Mouse (Mus musculus) limb, embryonic 12.5 days (tissue): ENCODE measurements around the gene Acsl6. TPM values are rescaled to one million over a fixed set of nuclear protein-coding genes. Genes with fewer than 3 reads are reported as not detected.

Experiments used
- ATAC-seq: fragments of 200-750 bp; cut with Nextera tagmentation; 2 replicates; pipeline ENCODE4 v1.8.0; 2017; ENCODE audit warnings: low read depth, moderate TSS enrichment; ENCODE audit not compliant: insufficient number of reproducible peaks, insufficient read depth, low FRiP score, low TSS enrichment
- H3K27ac ChIP-seq: fragments of 300-500 bp; sonication (generic); 2 replicates; pipeline ENCODE4 v1.5.1; 2016; ENCODE audit warnings: mild to moderate bottlenecking, moderate library complexity
- H3K27me3 ChIP-seq: fragments of 300-500 bp; sonication (generic); 2 replicates; pipeline ENCODE4 v1.6.1; 2016; ENCODE audit warnings: mild to moderate bottlenecking, moderate library complexity
- H3K36me3 ChIP-seq: fragments of 300-500 bp; sonication (generic); 2 replicates; pipeline ENCODE4 v1.6.1; 2016; ENCODE audit warnings: mild to moderate bottlenecking, moderate library complexity
- H3K4me1 ChIP-seq: fragments of 300-500 bp; sonication (generic); replicated peaks from 2 replicates; pipeline ENCODE4 v1.6.1; 2016
- H3K4me2 ChIP-seq: fragments of 300-500 bp; sonication (generic); 2 replicates; pipeline ENCODE4 v1.6.1; 2016; ENCODE audit warnings: mild to moderate bottlenecking, moderate library complexity
- H3K4me3 ChIP-seq: fragments of 300-500 bp; sonication (generic); replicated peaks from 2 replicates; pipeline ENCODE4 v1.5.1; 2016; ENCODE audit warnings: mild to moderate bottlenecking
- H3K9ac ChIP-seq: fragments of 300-500 bp; sonication (generic); replicated peaks from 2 replicates; pipeline ENCODE4 v1.6.1; 2016; ENCODE audit warnings: mild to moderate bottlenecking, moderate library complexity
- H3K9me3 ChIP-seq: fragments of 300-500 bp; sonication (generic); 2 replicates; pipeline ENCODE4 v1.6.1; 2016; ENCODE audit warnings: mild to moderate bottlenecking, moderate library complexity
- WGBS: fragments of 180-500 bp; shearing (Covaris S2); methylation state at CpG from one replicate; pipeline ENCODE4 v1.1.7; 2016; 5-methylcytosine and 5-hydroxymethylcytosine counted together
- polyA plus RNA-seq: library from polyadenylated mRNA; unstranded; fragments of >200 nt; fragmentation: Nextera tagmentation; extraction: Ambion mirVana; gene quantifications from 2 replicates; pipeline ENCODE4 v1.2.1, GENCODE M21; 2016

Acsl6 gene
- polyA plus RNA-seq, 1 experiment from 2014 or later = 2.8 TPM

DNA sequence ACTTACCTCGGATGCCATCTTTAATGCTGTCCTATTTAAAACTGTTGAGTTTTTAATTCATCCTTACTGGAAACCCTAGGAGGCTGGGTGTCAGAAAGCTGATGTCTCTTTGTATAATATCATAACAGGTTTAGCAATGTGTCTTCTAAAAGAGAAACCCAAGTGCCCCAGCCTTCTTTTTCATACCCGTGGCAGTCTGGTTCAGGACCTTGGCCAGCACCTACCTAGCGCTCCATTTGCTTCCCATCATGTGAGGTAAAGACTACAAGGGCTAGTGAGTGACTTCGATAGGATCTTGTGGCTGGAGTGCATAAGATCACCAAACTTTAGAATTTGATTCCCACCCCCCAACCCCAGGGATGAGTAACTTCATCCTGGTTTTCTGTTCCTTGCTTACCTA is 40.1 kb downstream of the Acsl6 start:
- Histone ChIP-seq H3K9ac (no peak overlapping the region), H3K4me3 (no peak overlapping the region), H3K4me2 (no peak overlapping the region), H3K4me1 (no peaks in the 10 kb centered on the region), H3K27ac (no peak overlapping the region), H3K27me3 (no peaks in the 10 kb centered on the region), H3K9me3 (no peaks in the 10 kb centered on the region), H3K36me3 (no peaks in the 10 kb centered on the region)
- WGBS = 41% methylated on average over 4 of the region's 4 CpGs
- no peak for ATAC-seq

DNA sequence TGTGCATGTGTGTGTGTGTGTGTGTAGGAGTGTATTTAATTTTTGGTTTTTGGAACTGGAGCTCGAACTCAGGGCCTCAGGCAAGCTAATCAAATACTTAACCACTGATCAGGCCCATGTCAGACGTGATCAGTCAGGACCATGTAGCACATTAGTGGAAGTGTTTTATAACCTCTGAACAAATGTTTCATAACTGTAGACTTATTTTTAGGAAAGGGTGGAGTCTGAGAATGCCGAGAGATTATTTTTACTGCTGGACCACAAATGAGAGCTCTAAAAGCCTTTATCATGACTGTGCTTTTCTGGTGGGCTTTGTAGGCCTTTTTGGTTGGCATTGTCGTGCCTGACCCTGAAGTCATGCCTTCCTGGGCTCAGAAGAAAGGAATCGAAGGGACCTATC is 48.1 kb downstream of the Acsl6 start:
- Histone ChIP-seq H3K4me2 (no peak overlapping the region), H3K36me3 (no peaks in the 10 kb centered on the region), H3K4me3 (no peak overlapping the region), H3K9ac (no peak overlapping the region), H3K4me1 (0 out of 2 replicates have a peak, but pooled peaks cover 5% of the 10 kb centered on the region), H3K27me3 (no peaks in the 10 kb centered on the region), H3K9me3 (0 out of 2 replicates have a peak, but pooled peaks cover under 1% of the 10 kb centered on the region), H3K27ac (no peak overlapping the region)
- WGBS = 74% methylated on average over 5 of the region's 5 CpGs
- no peak for ATAC-seq

DNA sequence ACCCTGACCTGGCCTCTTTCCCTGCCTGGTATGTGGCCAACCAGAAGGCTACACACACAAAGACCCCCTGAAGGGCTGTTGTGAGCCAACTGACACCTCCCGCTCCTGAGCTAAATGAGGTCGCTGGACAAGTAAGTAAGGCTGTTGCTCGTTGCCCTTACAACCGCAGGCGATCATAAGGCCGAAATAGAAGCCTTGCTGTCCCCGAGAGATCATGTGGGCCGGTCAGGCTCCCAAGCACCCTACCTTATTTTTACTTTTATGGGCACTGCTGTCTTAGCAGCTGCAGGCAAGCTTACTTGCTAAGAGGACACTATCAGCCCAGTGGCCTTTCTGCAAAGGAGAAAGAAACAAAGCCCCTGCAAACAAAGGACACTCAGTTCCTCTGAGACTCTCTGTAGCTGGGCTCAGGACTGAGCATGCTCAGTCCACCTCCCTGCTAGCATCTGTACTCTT is 49.6 kb downstream of the Acsl6 start:
- Histone ChIP-seq H3K9ac (no peak overlapping the region), H3K9me3 (0 out of 2 replicates have a peak, but pooled peaks cover 6% of the 10 kb centered on the region), H3K27ac (no peak overlapping the region), H3K27me3 (no peaks in the 10 kb centered on the region), H3K36me3 (no peaks in the 10 kb centered on the region), H3K4me3 (no peak overlapping the region), H3K4me2 (no peak overlapping the region), H3K4me1 (0 out of 2 replicates have a peak, but pooled peaks cover 5% of the 10 kb centered on the region)
- no peak for ATAC-seq
- WGBS = 29% methylated on average over 8 of the region's 8 CpGs

DNA sequence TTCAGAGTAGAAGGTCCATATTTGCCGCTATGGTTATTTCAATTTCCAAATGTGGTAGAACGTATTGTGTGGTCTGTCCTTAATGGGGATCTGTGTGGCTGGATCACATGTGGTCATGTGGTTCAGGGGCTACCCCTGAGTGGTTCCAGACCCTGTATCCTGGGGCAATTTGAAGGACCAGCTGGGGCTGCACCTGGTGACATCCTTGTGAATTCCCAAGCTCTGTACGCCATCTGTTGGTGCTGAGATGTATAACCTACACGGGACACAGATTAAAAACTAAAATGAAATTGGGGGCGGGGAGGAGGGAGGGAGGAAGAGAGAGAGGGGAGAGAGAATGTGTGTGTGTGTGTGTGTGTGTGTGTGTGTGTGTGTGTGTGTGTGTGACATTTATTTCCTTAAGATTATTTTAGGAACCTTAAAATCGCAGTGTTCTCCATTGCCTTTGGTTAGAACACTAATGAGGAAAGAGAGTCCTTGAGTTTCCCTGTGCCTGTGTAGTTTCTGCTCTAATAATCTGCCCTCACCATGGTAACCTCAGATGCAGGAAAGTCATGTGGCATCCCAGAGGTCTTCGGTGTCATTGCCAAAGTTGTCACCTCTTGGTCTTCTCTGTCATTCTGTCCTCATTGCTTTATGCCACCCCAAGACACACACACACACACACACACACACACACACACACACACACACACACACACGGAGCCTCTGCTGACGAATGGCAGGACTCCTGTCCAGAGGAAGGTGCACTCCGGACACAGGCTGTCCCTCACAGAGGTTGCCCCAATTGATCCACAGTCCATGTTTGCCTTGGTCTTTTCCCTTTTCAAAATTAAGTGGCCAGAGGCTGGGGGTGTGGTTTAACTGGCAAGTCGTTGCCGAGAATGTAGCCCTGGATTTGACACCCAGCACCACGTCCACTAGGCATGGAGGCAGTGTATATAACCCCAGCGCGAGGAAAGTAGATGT is 51.3 kb downstream of the Acsl6 start:
- Histone ChIP-seq H3K4me2 (no peak overlapping the region), H3K4me1 (0 out of 2 replicates have a peak, but pooled peaks cover 5% of the 10 kb centered on the region), H3K27ac (no peak overlapping the region), H3K9me3 (0 out of 2 replicates have a peak, but pooled peaks cover 6% of the 10 kb centered on the region), H3K36me3 (no peaks in the 10 kb centered on the region), H3K4me3 (no peak overlapping the region), H3K27me3 (no peaks in the 10 kb centered on the region), H3K9ac (no peak overlapping the region)
- WGBS = 48% methylated on average over 15 of the region's 15 CpGs
- peak; percentile 90 for ATAC-seq

DNA sequence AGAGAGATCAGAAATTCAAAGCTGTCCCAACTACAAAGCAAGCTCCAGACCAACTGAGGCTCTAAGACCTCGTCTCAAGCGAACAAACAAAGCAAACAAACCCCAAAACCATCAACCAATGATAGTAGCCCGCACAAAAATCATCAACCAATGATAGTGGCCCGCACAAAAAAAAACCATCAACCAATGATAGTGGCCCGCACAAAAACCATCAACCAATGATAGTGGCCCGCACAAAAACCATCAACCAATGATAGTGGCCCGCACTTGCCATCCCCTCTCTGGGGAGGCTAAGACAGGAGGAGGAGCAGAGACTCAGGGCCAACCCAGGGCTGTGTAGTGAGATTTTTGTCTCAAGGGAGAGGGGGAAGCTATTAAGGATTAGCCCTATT is 52.0 kb downstream of the Acsl6 start:
- no peaks in the 10 kb centered on the region for H3K36me3 ChIP-seq
- no peak overlapping the region for H3K4me3 ChIP-seq
- WGBS = 82% methylated on average over 7 of the region's 7 CpGs
- H3K4me1 ChIP-seq = 0 out of 2 replicates have a peak, but pooled peaks cover 5% of the 10 kb centered on the region
- H3K27me3 ChIP-seq = no peaks in the 10 kb centered on the region
- H3K9me3 ChIP-seq = 0 out of 2 replicates have a peak, but pooled peaks cover 6% of the 10 kb centered on the region
- no peak overlapping the region for H3K27ac ChIP-seq
- no peak overlapping the region for H3K4me2 ChIP-seq
- no peak for ATAC-seq
- no peak overlapping the region for H3K9ac ChIP-seq

DNA sequence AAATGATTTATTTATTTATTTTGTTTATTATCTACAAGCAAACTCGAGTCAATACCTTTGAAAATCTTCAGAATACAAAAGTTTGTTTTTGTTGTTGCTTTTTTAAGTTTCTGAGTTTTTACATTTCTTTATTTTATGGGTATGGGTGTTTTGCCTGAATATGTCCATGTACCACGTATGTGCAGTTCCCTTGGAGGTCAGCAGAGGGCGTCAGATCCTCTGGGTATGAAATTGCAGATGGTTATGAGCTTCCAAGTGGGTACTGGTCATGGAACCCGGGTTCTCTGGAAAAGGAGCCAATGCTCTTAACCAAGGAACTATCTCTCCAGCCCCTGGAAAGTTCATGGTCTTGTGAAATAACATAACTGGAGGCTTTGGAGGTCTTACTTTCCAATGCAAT is 53.1 kb downstream of the Acsl6 start:
- H3K27ac ChIP-seq = no peak overlapping the region
- ATAC-seq = no peak

DNA sequence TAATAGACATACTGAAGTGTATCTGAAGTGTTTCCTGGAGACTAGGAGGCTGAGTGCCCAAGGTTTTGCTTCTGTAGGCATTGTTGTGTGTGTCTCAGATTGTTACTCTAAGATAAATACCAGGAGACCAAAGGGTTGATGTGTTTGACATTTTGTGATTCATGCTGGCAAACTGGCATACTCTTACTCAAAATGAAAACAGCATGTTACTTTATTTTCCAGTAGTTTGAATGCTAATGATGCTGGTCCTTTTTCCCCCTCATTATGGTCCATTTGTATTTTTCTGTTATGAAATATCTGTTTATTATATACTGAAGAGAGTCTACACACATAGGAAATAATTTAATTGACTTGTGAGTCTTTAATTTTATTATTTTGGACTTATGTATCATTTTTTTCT is 69.0 kb downstream of the Acsl6 start:
- Histone ChIP-seq H3K27me3 (no peaks in the 10 kb centered on the region), H3K4me3 (no peak overlapping the region), H3K9me3 (no peaks in the 10 kb centered on the region), H3K4me2 (no peak overlapping the region), H3K4me1 (no peaks in the 10 kb centered on the region), H3K36me3 (no peaks in the 10 kb centered on the region), H3K9ac (no peak overlapping the region), H3K27ac (no peak overlapping the region)
- ATAC-seq = no peak

More for the DNA sequence above, 53.1 kb downstream of the Acsl6 start:
- H3K27me3 ChIP-seq = no peaks in the 10 kb centered on the region
- no peak overlapping the region for H3K9ac ChIP-seq
- 0 out of 2 replicates have a peak, but pooled peaks cover 5% of the 10 kb centered on the region for H3K4me1 ChIP-seq
- WGBS = 56% methylated on average over 4 of the region's 4 CpGs
- H3K36me3 ChIP-seq = no peaks in the 10 kb centered on the region
- 0 out of 2 replicates have a peak, but pooled peaks cover 6% of the 10 kb centered on the region for H3K9me3 ChIP-seq
- no peak overlapping the region for H3K4me3 ChIP-seq
- no peak overlapping the region for H3K4me2 ChIP-seq

DNA sequence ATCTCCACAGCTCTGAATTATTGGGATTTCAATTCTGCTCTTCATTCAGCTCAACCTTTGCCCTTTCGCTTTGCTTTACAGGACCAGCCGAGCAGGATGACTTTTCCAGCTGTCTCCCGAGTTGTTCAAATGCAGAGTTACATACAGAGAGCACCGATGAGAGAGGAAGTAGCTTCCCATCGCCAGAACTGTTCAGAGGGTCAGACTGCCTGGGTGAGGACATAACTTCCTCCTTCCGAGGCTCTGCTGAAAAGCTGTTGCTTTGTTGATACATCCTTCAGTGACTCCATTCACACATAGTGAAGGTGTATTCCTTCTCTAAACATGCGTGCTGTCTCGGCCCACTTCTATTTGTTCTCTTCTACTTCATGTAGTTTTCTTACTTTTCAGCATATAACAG is 86.8 kb downstream of the Acsl6 start:
- H3K4me1 ChIP-seq = no peaks in the 10 kb centered on the region
- 72% methylated on average over 8 of the region's 8 CpGs for WGBS
- no peak overlapping the region for H3K4me2 ChIP-seq
- no peak overlapping the region for H3K9ac ChIP-seq
- no peaks in the 10 kb centered on the region for H3K9me3 ChIP-seq
- no peak overlapping the region for H3K27ac ChIP-seq
- H3K27me3 ChIP-seq = no peaks in the 10 kb centered on the region
- H3K4me3 ChIP-seq = no peak overlapping the region
- ATAC-seq = no peak
- no peaks in the 10 kb centered on the region for H3K36me3 ChIP-seq

DNA sequence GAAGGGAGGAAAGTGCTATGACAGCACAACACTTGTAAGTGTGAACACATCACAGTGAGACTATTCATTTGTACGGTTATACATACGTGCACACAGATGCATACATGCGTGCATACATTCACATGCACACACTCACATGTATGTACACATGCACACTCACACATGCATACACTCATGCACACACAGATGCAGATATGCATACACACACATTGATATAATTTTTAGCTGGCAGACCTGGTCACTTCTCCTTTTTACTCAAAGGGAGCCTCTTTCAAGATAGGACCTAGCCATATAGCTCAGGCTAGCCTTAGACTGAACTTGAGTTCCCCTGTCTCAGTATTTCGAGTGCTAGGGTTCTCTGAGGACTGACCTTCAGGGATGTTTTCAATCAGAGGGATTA is 87.7 kb downstream of the Acsl6 start:
- Histone ChIP-seq H3K9ac (no peak overlapping the region), H3K27me3 (no peaks in the 10 kb centered on the region), H3K4me1 (no peaks in the 10 kb centered on the region), H3K4me2 (no peak overlapping the region), H3K9me3 (no peaks in the 10 kb centered on the region), H3K36me3 (no peaks in the 10 kb centered on the region), H3K27ac (no peak overlapping the region), H3K4me3 (no peak overlapping the region)
- 83% methylated on average over 4 of the region's 4 CpGs for WGBS
- no peak for ATAC-seq

DNA sequence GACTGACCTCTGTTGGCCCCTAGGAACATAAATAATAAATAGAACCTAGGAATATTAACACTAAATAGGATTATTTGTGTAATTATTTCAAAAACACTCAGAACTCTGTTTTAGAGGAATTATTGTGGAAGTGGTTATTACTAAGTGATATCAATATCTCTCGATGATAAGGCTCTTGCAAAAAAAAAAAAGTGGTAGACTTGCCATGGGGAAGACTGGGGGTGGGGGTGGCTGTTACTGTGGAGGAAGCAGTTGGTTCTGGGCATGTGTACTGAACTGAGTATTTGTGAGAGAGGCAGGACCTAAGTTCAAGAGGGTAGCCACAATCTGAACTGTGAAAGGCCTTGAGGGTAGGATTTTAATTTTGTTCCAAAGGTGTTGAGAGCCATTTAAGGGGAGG is 93.1 kb downstream of the Acsl6 start:
- no peaks in the 10 kb centered on the region for H3K9me3 ChIP-seq
- ATAC-seq = no peak
- H3K9ac ChIP-seq = no peak overlapping the region
- H3K4me3 ChIP-seq = no peak overlapping the region
- no peaks in the 10 kb centered on the region for H3K4me1 ChIP-seq
- H3K27ac ChIP-seq = no peak overlapping the region
- no peak overlapping the region for H3K4me2 ChIP-seq
- no peaks in the 10 kb centered on the region for H3K36me3 ChIP-seq
- H3K27me3 ChIP-seq = no peaks in the 10 kb centered on the region
- WGBS = 92% methylated on average over 1 of the region's 1 CpGs

DNA sequence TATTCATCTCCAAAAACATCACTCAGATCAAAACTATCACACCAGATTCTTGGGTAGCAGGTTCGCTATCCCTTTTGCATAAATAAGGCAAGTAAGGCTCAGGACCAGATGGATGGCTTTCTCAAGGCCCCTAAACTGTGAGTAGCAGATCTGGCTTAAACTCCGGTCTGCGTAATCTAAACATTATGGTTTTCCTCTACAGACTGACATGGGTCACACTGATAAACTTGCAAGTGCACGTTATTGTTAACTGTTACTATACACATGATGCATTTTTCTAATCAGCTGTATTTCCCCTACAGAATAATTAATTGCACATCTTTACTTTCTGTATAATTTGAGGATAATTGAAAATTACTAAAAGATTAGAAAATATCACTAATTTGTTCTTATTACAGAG is 94.5 kb downstream of the Acsl6 start:
- Histone ChIP-seq H3K4me1 (no peaks in the 10 kb centered on the region), H3K27me3 (no peaks in the 10 kb centered on the region), H3K4me2 (no peak overlapping the region), H3K9me3 (no peaks in the 10 kb centered on the region), H3K9ac (no peak overlapping the region), H3K4me3 (no peak overlapping the region), H3K36me3 (no peaks in the 10 kb centered on the region), H3K27ac (no peak overlapping the region)
- 78% methylated on average over 4 of the region's 4 CpGs for WGBS
- no peak for ATAC-seq
